Mouse (Mus musculus) lung, embryonic 15.5 days (tissue): ENCODE data around the gene Pfkfb2. TPM values are rescaled to one million over a fixed set of nuclear protein-coding genes. Genes with fewer than 3 reads are reported as not detected.

Source experiments
- ATAC-seq: fragments of 200-750 bp; cut with Nextera tagmentation; 2 replicates; pipeline ENCODE4 v1.8.0; 2017; ENCODE audit warnings: moderate number of reproducible peaks, borderline replicate concordance; ENCODE audit not compliant: low FRiP score, low TSS enrichment; ENCODE audit errors: extremely low read depth
- H3K27ac ChIP-seq: fragments of 300-500 bp; sonication (generic); 2 replicates; pipeline ENCODE4 v1.5.1; 2015; ENCODE audit warnings: moderate library complexity, mild to moderate bottlenecking, inconsistent platforms
- H3K27me3 ChIP-seq: fragments of 300-500 bp; sonication (generic); 2 replicates; pipeline ENCODE4 v1.6.1; 2015; ENCODE audit warnings: inconsistent platforms
- H3K36me3 ChIP-seq: fragments of 300-500 bp; sonication (generic); 2 replicates; pipeline ENCODE4 v1.6.1; 2015; ENCODE audit warnings: inconsistent platforms
- H3K4me1 ChIP-seq: fragments of 300-500 bp; sonication (generic); 2 replicates; pipeline ENCODE4 v1.6.1; 2015; ENCODE audit warnings: inconsistent platforms
- H3K4me2 ChIP-seq: fragments of 300-500 bp; sonication (generic); 2 replicates; pipeline ENCODE4 v1.6.1; 2015; ENCODE audit warnings: inconsistent platforms, mild to moderate bottlenecking, moderate library complexity
- H3K4me3 ChIP-seq: fragments of 300-500 bp; sonication (generic); 2 replicates; pipeline ENCODE4 v1.5.1; 2015; ENCODE audit warnings: mild to moderate bottlenecking, inconsistent platforms
- H3K9ac ChIP-seq: fragments of 300-500 bp; sonication (generic); 2 replicates; pipeline ENCODE4 v1.6.1; 2015; ENCODE audit warnings: inconsistent platforms
- H3K9me3 ChIP-seq: fragments of 300-500 bp; sonication (generic); 2 replicates; pipeline ENCODE4 v1.6.1; 2016; ENCODE audit warnings: inconsistent platforms
- WGBS: fragments of 180-500 bp; shearing (Covaris S2); methylation state at CpG from one replicate; pipeline ENCODE4 v1.1.7; 2015; 5-methylcytosine and 5-hydroxymethylcytosine counted together
- polyA plus RNA-seq: library from polyadenylated mRNA; unstranded; fragments of >200 nt; fragmentation: Nextera tagmentation; extraction: Ambion mirVana; gene quantifications from 2 replicates; pipeline ENCODE4 v1.2.1, GENCODE M21; 2015

Gene Pfkfb2
- polyA plus RNA-seq, 1 experiment from 2014 or later = 9.5 TPM

GRCm38 (mm10) chr1:130734852-130735251, 5.8 kb upstream of the Pfkfb2 start:
- 25% methylated on average over 8 of the region's 8 CpGs for WGBS
- H3K27ac ChIP-seq = peak overlapping the region; percentile 83
- peak overlapping the region; percentile 33 for H3K4me2 ChIP-seq
- peak overlapping the region; percentile 4; the same call in 1 of the 2 replicates for H3K4me3 ChIP-seq
- H3K9ac ChIP-seq = no peak overlapping the region
- H3K27me3 ChIP-seq = no peaks in the 10 kb centered on the region
- H3K36me3 ChIP-seq = no peaks in the 10 kb centered on the region
- no peaks in the 10 kb centered on the region for H3K9me3 ChIP-seq
- peaks cover 37% of the 10 kb centered on the region for H3K4me1 ChIP-seq
- no peak for ATAC-seq

- Histone ChIP-seq H3K27ac (peak overlapping the region; percentile 83), H3K4me3 (peak overlapping the region; percentile 4), H3K9me3 (no peaks in the 10 kb centered on the region), H3K4me2 (peak overlapping the region; percentile 33), H3K27me3 (no peaks in the 10 kb centered on the region), H3K36me3 (no peaks in the 10 kb centered on the region), H3K4me1 (peaks cover 37% of the 10 kb centered on the region), H3K9ac (no peak overlapping the region)
- ATAC-seq = no peak
- WGBS = 27% methylated on average over 5 of the region's 5 CpGs
These were observed 5.4 kb upstream of the Pfkfb2 start for GRCm38 (mm10) chr1:130734452-130734851.

DNA sequence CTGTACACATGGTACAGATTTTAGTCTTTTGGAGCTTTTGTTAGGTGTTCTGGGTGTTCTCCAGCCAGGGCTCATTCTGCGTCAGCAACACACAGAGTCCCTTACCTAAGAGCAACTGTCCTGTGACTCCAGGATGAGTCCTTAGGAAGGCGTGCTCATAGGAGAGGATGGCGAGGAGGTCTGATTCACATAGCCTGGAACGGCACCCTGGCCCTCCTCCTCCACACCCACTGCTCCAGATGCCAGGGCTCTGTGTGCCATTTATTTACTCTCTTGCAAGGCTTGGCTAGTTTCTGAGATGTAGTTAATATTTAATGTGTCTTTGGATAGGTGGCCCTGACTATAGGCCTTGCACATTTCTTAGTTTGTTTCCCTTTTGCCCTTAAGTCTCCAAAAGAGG, 4.6 kb upstream of the Pfkfb2 start:
- Histone ChIP-seq H3K9me3 (no peaks in the 10 kb centered on the region), H3K27ac (peak overlapping the region; percentile 83), H3K4me2 (peak overlapping the region; percentile 52), H3K4me1 (peaks cover 37% of the 10 kb centered on the region), H3K27me3 (no peaks in the 10 kb centered on the region), H3K4me3 (peak overlapping the region; percentile 38), H3K9ac (no peak overlapping the region), H3K36me3 (no peaks in the 10 kb centered on the region)
- peak; percentile 56 for ATAC-seq
- WGBS = 62% methylated on average over 4 of the region's 4 CpGs

GRCm38 (mm10) chr1:130732706-130733658, 3.9 kb upstream of the Pfkfb2 start:
- H3K9ac ChIP-seq = no peak overlapping the region
- H3K4me1 ChIP-seq = peaks cover 37% of the 10 kb centered on the region
- WGBS = 69% methylated on average over 13 of the region's 13 CpGs
- no peaks in the 10 kb centered on the region for H3K27me3 ChIP-seq
- H3K36me3 ChIP-seq = no peaks in the 10 kb centered on the region
- peak overlapping the region; percentile 38 for H3K4me3 ChIP-seq
- H3K9me3 ChIP-seq = no peaks in the 10 kb centered on the region
- peak overlapping the region; percentile 83 for H3K27ac ChIP-seq
- 0 out of 2 replicates have a peak, but pooled peaks have one; percentile 7 for ATAC-seq
- H3K4me2 ChIP-seq = peak overlapping the region; percentile 52

DNA sequence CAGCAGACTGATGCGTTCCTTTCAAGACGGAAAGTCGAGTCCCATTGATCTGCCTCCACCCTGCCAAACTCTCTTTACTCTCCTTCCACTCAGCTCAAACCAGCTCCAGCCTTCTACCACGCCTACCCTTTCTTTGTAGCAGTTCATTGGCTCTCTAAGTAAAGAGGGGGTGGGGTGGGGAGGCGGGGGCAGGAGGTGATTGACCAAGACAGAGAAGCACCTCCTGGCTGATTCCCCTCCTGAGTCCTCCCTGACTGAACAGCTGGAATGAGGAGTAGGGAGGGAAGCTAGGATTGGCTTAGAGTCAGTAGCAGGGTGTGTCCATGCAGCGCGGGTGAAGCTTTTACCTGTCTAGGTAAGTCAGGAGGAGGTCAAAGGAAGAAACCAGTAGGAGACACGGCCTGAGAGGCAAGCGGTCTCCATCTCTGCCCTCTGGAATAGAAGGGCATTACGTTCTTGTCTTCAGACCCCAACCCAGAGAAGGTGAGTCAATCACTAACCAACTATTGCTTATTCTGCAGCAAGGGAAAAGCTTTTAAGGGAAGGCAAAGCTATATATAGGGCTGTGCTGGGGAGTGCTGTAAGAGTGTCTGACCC, 2.8 kb upstream of the Pfkfb2 start, which contains the start of gene AA986860:
TSS of gene AA986860 (plus strand) at position 236 of the 597 bp plus-strand sequence.
- Histone ChIP-seq H3K4me2 (peak within 1 kb of the TSS; percentile 52), H3K27me3 (no peaks in the 10 kb centered on the region), H3K27ac (peak within 1 kb of the TSS; percentile 83), H3K4me3 (peak within 1 kb of the TSS; percentile 38), H3K9me3 (no peaks in the 10 kb centered on the region), H3K9ac (no peak within 1 kb of the TSS; the same call in 1 of the 2 replicates), H3K4me1 (peaks cover 32% of the 10 kb centered on the region), H3K36me3 (no peaks in the 10 kb centered on the region)
- ATAC-seq = peak; percentile 85
- 5% methylated on average over 10 of the region's 10 CpGs for WGBS

GRCm38 (mm10) chr1:130728708-130729107, 345 bp downstream of the Pfkfb2 start:
- WGBS = 84% methylated on average over 3 of the region's 3 CpGs
- ATAC-seq = no peak
- Histone ChIP-seq H3K4me1 (peaks cover 15% of the 10 kb centered on the region), H3K9ac (no peak overlapping the region), H3K9me3 (no peaks in the 10 kb centered on the region), H3K27ac (no peak overlapping the region), H3K27me3 (no peaks in the 10 kb centered on the region), H3K36me3 (no peaks in the 10 kb centered on the region), H3K4me3 (no peak overlapping the region), H3K4me2 (no peak overlapping the region)

DNA sequence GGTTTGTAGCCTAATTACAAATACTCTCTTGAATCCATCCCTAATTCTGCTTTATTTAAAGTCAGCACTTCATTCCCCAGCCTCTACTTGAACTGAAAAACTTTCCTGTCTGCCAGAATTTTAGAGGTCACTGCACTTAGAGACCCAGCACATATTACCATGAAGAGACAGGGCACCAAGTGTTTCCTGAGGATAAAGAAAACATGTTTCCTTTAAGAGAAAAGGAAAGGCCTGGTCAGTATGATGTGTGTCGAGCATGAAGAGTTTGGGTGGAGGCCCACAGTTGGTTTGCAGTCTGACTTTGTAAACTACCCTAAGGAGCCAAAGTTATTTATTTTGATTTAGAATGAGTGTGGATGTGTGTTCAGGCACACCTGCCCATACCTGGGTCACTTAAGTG, 983 bp downstream of the Pfkfb2 start:
- H3K27ac ChIP-seq = no peak overlapping the region
- ATAC-seq = no peak
- H3K4me3 ChIP-seq = no peak overlapping the region
- H3K4me1 ChIP-seq = peaks cover 15% of the 10 kb centered on the region
- H3K9ac ChIP-seq = no peak overlapping the region
- no peaks in the 10 kb centered on the region for H3K27me3 ChIP-seq
- no peaks in the 10 kb centered on the region for H3K36me3 ChIP-seq
- H3K4me2 ChIP-seq = no peak overlapping the region
- H3K9me3 ChIP-seq = no peaks in the 10 kb centered on the region
- 53% methylated on average over 1 of the region's 1 CpGs for WGBS

DNA sequence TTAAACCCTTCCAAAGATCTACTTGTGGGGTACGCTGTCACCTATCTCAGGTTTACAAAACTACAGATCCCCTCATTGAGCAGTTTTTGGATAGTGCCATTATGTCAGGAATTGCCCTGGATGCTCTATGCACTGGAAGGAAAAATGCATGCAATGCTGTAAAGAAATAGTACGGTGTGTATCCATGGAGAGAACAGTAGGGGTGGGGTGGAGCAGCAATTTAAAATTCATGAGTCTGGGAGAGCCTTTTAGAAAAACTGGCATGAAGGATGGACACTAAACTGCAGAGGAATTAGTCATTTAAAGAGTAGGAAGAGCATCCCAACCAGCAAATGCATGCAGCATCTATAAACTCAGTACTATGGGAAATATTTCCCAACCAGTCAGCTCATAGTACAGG, 2.7 kb downstream of the Pfkfb2 start:
- Histone ChIP-seq H3K27me3 (no peaks in the 10 kb centered on the region), H3K9ac (no peak overlapping the region), H3K9me3 (no peaks in the 10 kb centered on the region), H3K27ac (no peak overlapping the region), H3K4me3 (no peak overlapping the region), H3K4me1 (peaks cover 9% of the 10 kb centered on the region), H3K4me2 (no peak overlapping the region), H3K36me3 (no peaks in the 10 kb centered on the region)
- 91% methylated on average over 2 of the region's 2 CpGs for WGBS
- no peak for ATAC-seq

- 89% methylated on average over 5 of the region's 5 CpGs for WGBS
- ATAC-seq = no peak
These were observed 4.8 kb downstream of the Pfkfb2 start for GRCm38 (mm10) chr1:130724206-130724605.

DNA sequence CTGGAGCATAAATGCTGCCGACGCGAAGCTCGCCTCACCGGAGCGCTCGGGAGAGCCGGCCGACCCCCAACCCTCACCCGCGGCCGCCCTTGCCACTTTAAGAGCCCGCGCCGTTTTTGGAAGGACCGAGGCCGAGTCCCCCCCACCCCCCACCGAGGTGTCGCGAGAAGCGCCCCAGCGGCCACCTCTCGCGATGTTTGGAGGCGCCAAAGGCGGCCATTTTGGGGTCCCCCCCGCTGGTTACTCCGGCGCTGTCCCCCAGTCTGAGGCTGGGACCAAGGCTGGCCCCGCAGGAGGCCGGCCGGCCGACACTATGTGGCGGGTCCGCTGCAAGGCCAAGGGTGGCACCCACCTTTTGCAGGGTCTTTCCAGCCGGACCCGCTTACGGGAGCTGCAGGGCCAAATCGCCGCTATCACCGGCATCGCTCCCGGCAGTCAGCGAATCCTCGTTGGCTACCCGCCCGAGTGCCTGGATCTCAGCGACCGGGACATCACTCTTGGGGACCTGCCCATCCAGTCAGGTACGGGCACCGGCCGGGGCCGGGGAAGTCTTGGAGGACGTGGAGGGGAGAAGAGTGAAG, 11.7 kb downstream of the Pfkfb2 start, which contains the start of gene Yod1:
TSS of gene Yod1 (plus strand) at position 37 of the 581 bp plus-strand sequence.
- peak within 1 kb of the TSS; percentile 95 for H3K4me3 ChIP-seq
- no peaks in the 10 kb centered on the region for H3K27me3 ChIP-seq
- 0% methylated on average over 54 of the region's 54 CpGs for WGBS

More at GRCm38 (mm10) chr1:130724206-130724605, 4.8 kb downstream of the Pfkfb2 start:
- Histone ChIP-seq H3K36me3 (0 out of 2 replicates have a peak, but pooled peaks cover 3% of the 10 kb centered on the region), H3K9me3 (no peaks in the 10 kb centered on the region), H3K4me3 (no peak overlapping the region), H3K27ac (no peak overlapping the region), H3K4me2 (no peak overlapping the region), H3K9ac (no peak overlapping the region), H3K4me1 (0 out of 2 replicates have a peak, but pooled peaks cover 2% of the 10 kb centered on the region), H3K27me3 (no peaks in the 10 kb centered on the region)

GRCm38 (mm10) chr1:130716513-130717290, 12.4 kb downstream of the Pfkfb2 start:
- under 1% methylated on average over 42 of the region's 42 CpGs for WGBS
- peaks cover 16% of the 10 kb centered on the region for H3K4me1 ChIP-seq
- no peaks in the 10 kb centered on the region for H3K27me3 ChIP-seq
- peak; percentile 14 for ATAC-seq
- 0 out of 2 replicates have a peak, but pooled peaks cover 5% of the 10 kb centered on the region for H3K36me3 ChIP-seq
- H3K27ac ChIP-seq = peak overlapping the region; percentile 82
- no peaks in the 10 kb centered on the region for H3K9me3 ChIP-seq
- H3K4me3 ChIP-seq = peak overlapping the region; percentile 95
- peak overlapping the region; percentile 94 for H3K4me2 ChIP-seq
- peak overlapping the region; percentile 91 for H3K9ac ChIP-seq

More for the DNA sequence above, 11.7 kb downstream of the Pfkfb2 start, which contains the start of gene Yod1:
- H3K27ac ChIP-seq = peak within 1 kb of the TSS; percentile 82
- H3K9me3 ChIP-seq = no peaks in the 10 kb centered on the region
- 0 out of 2 replicates have a peak, but pooled peaks cover 5% of the 10 kb centered on the region for H3K36me3 ChIP-seq
- peak within 1 kb of the TSS; percentile 91 for H3K9ac ChIP-seq
- H3K4me2 ChIP-seq = peak within 1 kb of the TSS; percentile 94
- ATAC-seq = peak; percentile 80
- peaks cover 16% of the 10 kb centered on the region for H3K4me1 ChIP-seq
